ENCODE assay signal across 12 mouse cellular contexts in genomic region chr6:127539226-127539625, GRCm38 (mm10).
"Had no signal": no experiment of that assay in that cellular context is flagged by ENCODE, and none has a peak within 500 bp of the region (broad histone marks: within the 10 kb centered on the region; RNA-seq: fewer than 3 reads in every experiment).

No protein-coding gene starts in this region.

- ATAC-seq: liver, postnatal 0 days; lung, postnatal 0 days; midbrain, embryonic 13.5 days; midbrain, embryonic 15.5 days had no signal

- DNase-seq: liver, embryonic 13.5 days; liver, postnatal 0 days; lung, adult 2 months; lung, postnatal 14 days; lung, postnatal 4 days; right cerebral cortex, postnatal 14 days; thymus, adult 18-20 months; thymus, postnatal 25 days; thymus, postnatal 4 days had no signal
